Mouse (Mus musculus): Measurements from ENCODE around the gene Slc28a2.
"Not testable (repeated sequence)": the region's sequence is repeated elsewhere in the genome, so short reads cannot be mapped to it uniquely, and the experiment has no call there.

Slc28a2 gene

GRCm38 (mm10) chr2:122426200-122426599 lies at the start of gene Slc28a2:
Gene Slc28a2, plus strand, starts transcription at chr2:122426477.
- peak; percentile 56 for DNase-seq (ENCODE audit: low read depth)

GRCm38 (mm10) chr2:122377215-122377674 lies 49.0 kb upstream of the Slc28a2 start:
- DNase-seq (ENCODE audit: low read depth): peak; percentile 100

GRCm38 (mm10) chr2:122377751-122378246 lies 48.5 kb upstream of the Slc28a2 start:
- DNase-seq (ENCODE audit: low read depth): peak; percentile 87

GRCm38 (mm10) chr2:122378421-122379291 lies 47.6 kb upstream of the Slc28a2 start:
- peak; percentile 45 for DNase-seq (ENCODE audit: low read depth)

- no peak for DNase-seq (ENCODE audit: low read depth)
Measured at GRCm38 (mm10) chr2:122379292-122379650, 47.0 kb upstream of the Slc28a2 start.

GRCm38 (mm10) chr2:122380768-122381311 lies 45.4 kb upstream of the Slc28a2 start:
- peak; percentile 85 for DNase-seq (ENCODE audit: low read depth)

GRCm38 (mm10) chr2:122381329-122382103 lies 44.8 kb upstream of the Slc28a2 start:
- DNase-seq (ENCODE audit: low read depth): no peak

- no peak for DNase-seq (ENCODE audit: low read depth)
Measured at GRCm38 (mm10) chr2:122382121-122382520, 44.2 kb upstream of the Slc28a2 start.

GRCm38 (mm10) chr2:122385095-122385494 lies 41.2 kb upstream of the Slc28a2 start:
- peak; percentile 66 for DNase-seq (ENCODE audit: low read depth)

- not testable (repeated sequence) for DNase-seq (ENCODE audit: low read depth)
Measured at GRCm38 (mm10) chr2:122387135-122387534, 39.1 kb upstream of the Slc28a2 start.

GRCm38 (mm10) chr2:122396150-122396549 lies 30.1 kb upstream of the Slc28a2 start:
- no peak for DNase-seq (ENCODE audit: low read depth)

- DNase-seq (ENCODE audit: low read depth): no peak
Measured at GRCm38 (mm10) chr2:122407607-122408006, 18.7 kb upstream of the Slc28a2 start.

- DNase-seq (ENCODE audit: low read depth): peak; percentile 30
Measured at GRCm38 (mm10) chr2:122408928-122409327, 17.3 kb upstream of the Slc28a2 start.

- DNase-seq (ENCODE audit: low read depth): not testable (repeated sequence)
Measured at GRCm38 (mm10) chr2:122426645-122427044, 368 bp downstream of the Slc28a2 start.

- not testable (repeated sequence) for DNase-seq (ENCODE audit: low read depth)
Measured at GRCm38 (mm10) chr2:122438706-122439482, 12.6 kb downstream of the Slc28a2 start.

GRCm38 (mm10) chr2:122440521-122440920 lies 14.2 kb downstream of the Slc28a2 start:
- DNase-seq (ENCODE audit: low read depth): not testable (repeated sequence)

GRCm38 (mm10) chr2:122441000-122441933 lies 15.0 kb downstream of the Slc28a2 start:
- no peak for DNase-seq (ENCODE audit: low read depth)

- no peak for DNase-seq (ENCODE audit: low read depth)
Measured at GRCm38 (mm10) chr2:122450351-122450750, 24.1 kb downstream of the Slc28a2 start.

- no peak for DNase-seq (ENCODE audit: low read depth)
Measured at GRCm38 (mm10) chr2:122452426-122452825, 26.1 kb downstream of the Slc28a2 start.

- peak; percentile 57 for DNase-seq (ENCODE audit: low read depth)
Measured at GRCm38 (mm10) chr2:122466901-122467300, 40.6 kb downstream of the Slc28a2 start.
